Mouse (Mus musculus): ENCODE data around the gene Cemip2. TPM values are rescaled to one million over a fixed set of nuclear protein-coding genes. Genes with fewer than 3 reads are reported as not detected.

Cemip2 gene
- polyA plus RNA-seq, 1 experiment, result 12.6 TPM

- Histone ChIP-seq H3K79me2 (ENCODE audit: control insufficient read depth, insufficient read depth) (peaks cover 73% of the 10 kb centered on the region), H3K79me3 (ENCODE audit: low read depth) (peaks cover 34% of the 10 kb centered on the region), H3K4me3 (ENCODE audit: insufficient read depth, poor library complexity, severe bottlenecking) (peak overlapping the region; percentile 3), H3K36me3 (ENCODE audit: control insufficient read depth, insufficient read depth) (no peaks in the 10 kb centered on the region), H3ac (ENCODE audit: control insufficient read depth, insufficient read length, low read depth) (no peak overlapping the region), H3K27me3 (ENCODE audit: control insufficient read depth, insufficient read depth, insufficient read length) (no peaks in the 10 kb centered on the region)
- no peak for TF ChIP-seq MAX (IDR thresholded peaks at IDR 0.05)
- no peak for TF ChIP-seq CTCF (IDR thresholded peaks at IDR 0.05; ENCODE audit: control insufficient read depth, insufficient read depth, insufficient read length)
- TF ChIP-seq MYOG (IDR thresholded peaks at IDR 0.05; ENCODE audit: control insufficient read depth, extremely low read depth, insufficient read length), result no peak
- TF ChIP-seq MYOD1 (IDR thresholded peaks at IDR 0.05; ENCODE audit: control insufficient read depth, insufficient read length, low read depth), result no peak
- TF ChIP-seq USF1 (IDR thresholded peaks at IDR 0.05; ENCODE audit: low read depth), result no peak
- no peak for TF ChIP-seq CEBPB (IDR thresholded peaks at IDR 0.05; ENCODE audit: low read depth)
- no peak for TF ChIP-seq FOSL1 (IDR thresholded peaks at IDR 0.05; ENCODE audit: insufficient read depth, low read length, poor library complexity, severe bottlenecking)
Observed at GRCm38 (mm10) chr19:21780663-21781062, 2.5 kb downstream of the Cemip2 start.

DNA sequence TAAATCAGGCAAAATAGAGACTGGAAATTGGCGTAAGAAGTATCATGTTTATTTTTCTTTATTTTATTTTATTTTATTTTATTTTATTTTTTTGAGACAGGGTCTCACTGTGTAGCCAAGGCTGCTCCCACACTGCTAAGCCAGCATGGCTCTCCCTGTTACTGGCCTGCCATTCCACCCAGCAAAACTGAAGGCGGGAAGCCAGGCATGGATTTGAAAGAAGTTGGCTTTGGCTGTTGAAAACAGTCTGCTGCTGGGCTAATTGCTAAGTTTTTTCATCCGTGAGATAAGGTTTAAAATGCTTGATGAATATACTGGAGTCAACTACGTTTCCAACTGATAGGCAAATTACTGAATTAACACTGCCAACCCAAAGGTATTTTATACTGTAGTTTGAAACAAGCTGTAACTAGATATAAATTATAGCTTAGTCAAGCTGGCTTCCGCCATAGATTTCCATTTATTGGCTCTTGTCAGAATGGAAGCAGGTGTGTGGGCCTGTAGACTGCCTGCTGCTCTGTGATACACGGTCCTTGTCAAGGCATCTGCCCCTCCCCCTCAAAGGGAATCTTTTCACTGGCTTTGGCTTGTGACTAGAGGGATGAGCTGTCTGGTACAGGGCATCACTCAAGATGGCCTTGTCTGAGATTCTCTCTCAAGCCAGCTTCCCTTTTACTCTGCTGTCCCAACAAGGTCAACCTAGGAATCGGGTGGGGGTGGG, 3.1 kb downstream of the Cemip2 start:
- H3K36me3 ChIP-seq (ENCODE audit: control insufficient read depth, insufficient read depth), result no peaks in the 10 kb centered on the region
- TF ChIP-seq MAX (IDR thresholded peaks at IDR 0.05) (no peak), CTCF (IDR thresholded peaks at IDR 0.05; ENCODE audit: control insufficient read depth, insufficient read depth, insufficient read length) (no peak), CEBPB (IDR thresholded peaks at IDR 0.05; ENCODE audit: low read depth) (no peak), MYOD1 (IDR thresholded peaks at IDR 0.05; ENCODE audit: control insufficient read depth, insufficient read length, low read depth) (no peak), USF1 (IDR thresholded peaks at IDR 0.05; ENCODE audit: low read depth) (no peak), FOSL1 (IDR thresholded peaks at IDR 0.05; ENCODE audit: insufficient read depth, low read length, poor library complexity, severe bottlenecking) (no peak), MYOG (IDR thresholded peaks at IDR 0.05; ENCODE audit: control insufficient read depth, extremely low read depth, insufficient read length) (no peak)
- H3K4me3 ChIP-seq (ENCODE audit: insufficient read depth, poor library complexity, severe bottlenecking), result no peak overlapping the region
- H3K79me2 ChIP-seq (ENCODE audit: control insufficient read depth, insufficient read depth), result peaks cover 78% of the 10 kb centered on the region
- no peaks in the 10 kb centered on the region for H3K27me3 ChIP-seq (ENCODE audit: control insufficient read depth, insufficient read depth, insufficient read length)
- H3ac ChIP-seq (ENCODE audit: control insufficient read depth, insufficient read length, low read depth), result no peak overlapping the region
- peaks cover 35% of the 10 kb centered on the region for H3K79me3 ChIP-seq (ENCODE audit: low read depth)

DNA sequence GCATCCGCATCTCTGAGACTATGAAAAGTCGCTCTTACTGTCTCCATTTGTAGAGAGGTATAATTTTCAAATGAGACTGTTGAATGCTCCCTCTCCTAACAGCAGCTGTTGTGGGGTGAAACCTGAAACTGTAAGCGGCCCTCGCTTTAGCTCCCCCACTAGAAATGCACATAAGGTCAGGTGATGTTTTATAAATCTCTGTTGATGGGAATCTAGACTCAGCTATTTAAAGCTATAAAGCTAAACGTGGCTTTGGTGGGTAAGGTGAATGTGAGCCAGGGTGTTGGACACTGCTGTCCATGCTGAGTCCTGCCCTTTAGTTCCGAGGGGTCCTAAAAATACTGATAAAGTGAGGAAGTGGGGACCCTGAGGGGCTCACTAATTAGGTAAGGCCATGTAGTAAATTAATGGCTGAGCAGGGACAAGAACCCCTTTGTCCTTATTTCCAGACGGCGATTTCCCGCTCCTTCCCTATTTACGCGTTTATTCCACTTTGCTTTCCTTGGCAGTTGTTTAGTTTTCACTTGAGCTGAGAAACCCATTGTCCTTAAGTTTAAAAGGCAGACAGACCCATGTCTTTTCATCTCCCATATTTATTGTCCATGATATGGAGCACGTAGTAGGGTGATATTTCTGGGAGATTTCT, 3.8 kb downstream of the Cemip2 start:
- H3K4me3 ChIP-seq (ENCODE audit: insufficient read depth, poor library complexity, severe bottlenecking), result no peak overlapping the region
- peak; percentile 7 for TF ChIP-seq USF1 (IDR thresholded peaks at IDR 0.05; ENCODE audit: low read depth)
- TF ChIP-seq MYOD1 (IDR thresholded peaks at IDR 0.05; ENCODE audit: control insufficient read depth, insufficient read length, low read depth), result no peak
- no peaks in the 10 kb centered on the region for H3K36me3 ChIP-seq (ENCODE audit: control insufficient read depth, insufficient read depth)

GRCm38 (mm10) chr19:21783717-21784116, 5.6 kb downstream of the Cemip2 start:
- H3K79me3 ChIP-seq (ENCODE audit: low read depth), result peaks cover 36% of the 10 kb centered on the region
- H3K27me3 ChIP-seq (ENCODE audit: control insufficient read depth, insufficient read depth, insufficient read length), result no peaks in the 10 kb centered on the region
- H3K36me3 ChIP-seq (ENCODE audit: control insufficient read depth, insufficient read depth), result no peaks in the 10 kb centered on the region
- H3K4me3 ChIP-seq (ENCODE audit: insufficient read depth, poor library complexity, severe bottlenecking), result no peak overlapping the region
- peaks cover 100% of the 10 kb centered on the region for H3K79me2 ChIP-seq (ENCODE audit: control insufficient read depth, insufficient read depth)
- no peak for TF ChIP-seq CEBPB (IDR thresholded peaks at IDR 0.05; ENCODE audit: low read depth)
- TF ChIP-seq MYOG (IDR thresholded peaks at IDR 0.05; ENCODE audit: control insufficient read depth, extremely low read depth, insufficient read length), result no peak
- TF ChIP-seq CTCF (IDR thresholded peaks at IDR 0.05; ENCODE audit: control insufficient read depth, insufficient read depth, insufficient read length), result no peak
- TF ChIP-seq USF1 (IDR thresholded peaks at IDR 0.05; ENCODE audit: low read depth), result no peak
- no peak for TF ChIP-seq MAX (IDR thresholded peaks at IDR 0.05)
- no peak for TF ChIP-seq FOSL1 (IDR thresholded peaks at IDR 0.05; ENCODE audit: insufficient read depth, low read length, poor library complexity, severe bottlenecking)
- TF ChIP-seq MYOD1 (IDR thresholded peaks at IDR 0.05; ENCODE audit: control insufficient read depth, insufficient read length, low read depth), result no peak
- no peak overlapping the region for H3ac ChIP-seq (ENCODE audit: control insufficient read depth, insufficient read length, low read depth)

More for the DNA sequence above, 3.8 kb downstream of the Cemip2 start:
- peaks cover 36% of the 10 kb centered on the region for H3K79me3 ChIP-seq (ENCODE audit: low read depth)
- no peaks in the 10 kb centered on the region for H3K27me3 ChIP-seq (ENCODE audit: control insufficient read depth, insufficient read depth, insufficient read length)
- H3ac ChIP-seq (ENCODE audit: control insufficient read depth, insufficient read length, low read depth), result no peak overlapping the region
- H3K79me2 ChIP-seq (ENCODE audit: control insufficient read depth, insufficient read depth), result peaks cover 85% of the 10 kb centered on the region

DNA sequence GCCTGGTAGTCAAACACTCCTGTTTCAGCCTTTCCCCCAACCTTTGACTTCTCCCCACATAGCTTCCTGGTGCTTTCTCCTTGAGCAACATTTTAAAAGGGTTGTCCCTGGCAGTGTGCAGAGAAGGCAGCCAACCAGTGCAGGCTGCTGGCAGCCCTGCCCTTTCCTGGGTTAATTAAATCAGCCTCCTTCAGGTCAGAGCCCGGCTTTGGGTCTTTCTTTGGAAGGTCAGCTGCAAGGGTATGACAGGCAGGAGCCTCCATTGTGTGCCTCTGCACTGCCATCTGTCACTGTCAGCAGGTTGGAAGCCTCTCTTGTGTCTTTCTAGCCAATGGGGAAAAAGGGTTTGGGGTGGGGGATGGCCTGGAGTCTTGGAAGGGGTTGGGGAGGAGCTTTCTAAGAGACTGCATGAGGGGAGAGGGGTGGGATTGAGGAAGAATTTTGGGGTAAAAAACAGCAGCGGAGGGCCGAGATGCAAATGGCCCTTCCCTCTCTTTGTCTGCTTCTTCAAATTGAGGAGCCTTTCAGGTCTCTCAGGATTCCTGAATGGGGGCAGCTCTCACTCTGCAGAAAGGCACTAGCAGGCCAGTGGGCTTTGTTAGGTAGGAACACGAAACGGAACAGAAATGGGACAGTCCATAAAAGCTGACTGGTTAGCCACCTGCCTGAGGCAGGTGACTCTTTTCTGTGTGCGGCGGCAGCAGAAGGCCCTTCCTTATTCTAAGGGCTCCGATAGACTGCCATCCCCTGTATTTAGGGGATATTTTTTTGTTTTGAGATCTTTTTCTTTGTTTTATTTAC, 6.4 kb downstream of the Cemip2 start:
- no peak overlapping the region for H3ac ChIP-seq (ENCODE audit: control insufficient read depth, insufficient read length, low read depth)
- peaks cover 98% of the 10 kb centered on the region for H3K79me2 ChIP-seq (ENCODE audit: control insufficient read depth, insufficient read depth)
- TF ChIP-seq CTCF (IDR thresholded peaks at IDR 0.05; ENCODE audit: control insufficient read depth, insufficient read depth, insufficient read length), result no peak
- no peak for TF ChIP-seq MAX (IDR thresholded peaks at IDR 0.05)
- no peak for TF ChIP-seq MYOG (IDR thresholded peaks at IDR 0.05; ENCODE audit: control insufficient read depth, extremely low read depth, insufficient read length)
- no peak for TF ChIP-seq CEBPB (IDR thresholded peaks at IDR 0.05; ENCODE audit: low read depth)
- no peak for TF ChIP-seq MYOD1 (IDR thresholded peaks at IDR 0.05; ENCODE audit: control insufficient read depth, insufficient read length, low read depth)
- no peak for TF ChIP-seq USF1 (IDR thresholded peaks at IDR 0.05; ENCODE audit: low read depth)
- no peak for TF ChIP-seq FOSL1 (IDR thresholded peaks at IDR 0.05; ENCODE audit: insufficient read depth, low read length, poor library complexity, severe bottlenecking)
- no peaks in the 10 kb centered on the region for H3K27me3 ChIP-seq (ENCODE audit: control insufficient read depth, insufficient read depth, insufficient read length)
- H3K4me3 ChIP-seq (ENCODE audit: insufficient read depth, poor library complexity, severe bottlenecking), result no peak overlapping the region
- no peaks in the 10 kb centered on the region for H3K36me3 ChIP-seq (ENCODE audit: control insufficient read depth, insufficient read depth)
- H3K79me3 ChIP-seq (ENCODE audit: low read depth), result peaks cover 32% of the 10 kb centered on the region
